Mouse (Mus musculus) stomach, embryonic 15.5 days (tissue): ENCODE data around the gene Gng5. TPM values are rescaled to one million over a fixed set of nuclear protein-coding genes. Genes with fewer than 3 reads are reported as not detected.

ENCODE experiments used
- ATAC-seq: fragments of 200-750 bp; cut with Nextera tagmentation; 2 replicates; pipeline ENCODE4 v1.8.0; 2017; ENCODE audit warnings: low read depth, moderate number of reproducible peaks, moderate TSS enrichment; ENCODE audit not compliant: insufficient read depth, low FRiP score
- H3K27ac ChIP-seq: fragments of 300-500 bp; sonication (generic); 2 replicates; pipeline ENCODE4 v1.5.1; 2015; ENCODE audit warnings: mild to moderate bottlenecking, inconsistent platforms
- H3K27me3 ChIP-seq: fragments of 300-500 bp; sonication (generic); replicated peaks from 2 replicates; pipeline ENCODE4 v1.6.1; 2015; ENCODE audit warnings: inconsistent platforms
- H3K36me3 ChIP-seq: fragments of 300-500 bp; sonication (generic); 2 replicates; pipeline ENCODE4 v1.6.1; 2015; ENCODE audit warnings: inconsistent platforms
- H3K4me1 ChIP-seq: fragments of 300-500 bp; sonication (generic); 2 replicates; pipeline ENCODE4 v1.6.1; 2015; ENCODE audit warnings: inconsistent platforms
- H3K4me2 ChIP-seq: fragments of 300-500 bp; sonication (generic); 2 replicates; pipeline ENCODE4 v1.6.1; 2015; ENCODE audit warnings: mild to moderate bottlenecking, inconsistent platforms
- H3K4me3 ChIP-seq: fragments of 300-500 bp; sonication (generic); replicated peaks from 2 replicates; pipeline ENCODE4 v1.5.1; 2015; ENCODE audit warnings: inconsistent platforms
- H3K9ac ChIP-seq: fragments of 300-500 bp; sonication (generic); 2 replicates; pipeline ENCODE4 v1.6.1; 2015; ENCODE audit warnings: inconsistent platforms
- H3K9me3 ChIP-seq: fragments of 300-500 bp; sonication (generic); 2 replicates; pipeline ENCODE4 v1.6.1; 2016; ENCODE audit warnings: inconsistent platforms
- WGBS: fragments of 180-500 bp; shearing (Covaris S2); methylation state at CpG from one replicate; pipeline ENCODE4 v1.1.7; 2015; 5-methylcytosine and 5-hydroxymethylcytosine counted together
- polyA plus RNA-seq: library from polyadenylated mRNA; unstranded; fragments of >200 nt; fragmentation: Nextera tagmentation; extraction: Ambion mirVana; gene quantifications from 2 replicates; pipeline ENCODE4 v1.2.1, GENCODE M21; 2015

Gene Gng5
- polyA plus RNA-seq, 1 experiment from 2014 or later, result 1,078 TPM

GRCm38 (mm10) chr3:146500003-146500809 is 599 bp downstream of the Gng5 start:
- under 1% methylated on average over 52 of the region's 57 CpGs for WGBS
- no peaks in the 10 kb centered on the region for H3K9me3 ChIP-seq
- peaks cover 14% of the 10 kb centered on the region; the same call in 1 of the 2 replicates for H3K4me1 ChIP-seq
- H3K36me3 ChIP-seq, result no peaks in the 10 kb centered on the region; the same call in 1 of the 2 replicates
- H3K27me3 ChIP-seq, result no peaks in the 10 kb centered on the region
- H3K4me3 ChIP-seq, result peak overlapping the region; percentile 94
- peak overlapping the region; percentile 96 for H3K9ac ChIP-seq
- peak overlapping the region; percentile 71 for H3K4me2 ChIP-seq
- H3K27ac ChIP-seq, result peak overlapping the region; percentile 96
- peak; percentile 64 for ATAC-seq

GRCm38 (mm10) chr3:146500810-146501201 is 1.2 kb downstream of the Gng5 start:
- Histone ChIP-seq H3K9ac (peak overlapping the region; percentile 96; the same call in 1 of the 2 replicates), H3K27me3 (no peaks in the 10 kb centered on the region), H3K4me3 (peak overlapping the region; percentile 94), H3K36me3 (peaks cover 5% of the 10 kb centered on the region), H3K9me3 (no peaks in the 10 kb centered on the region), H3K4me2 (peak overlapping the region; percentile 71), H3K27ac (peak overlapping the region; percentile 96), H3K4me1 (peaks cover 14% of the 10 kb centered on the region; the same call in 1 of the 2 replicates)
- 10% methylated on average over 5 of the region's 5 CpGs for WGBS
- no peak for ATAC-seq

- peak overlapping the region; percentile 96 for H3K27ac ChIP-seq
- peaks cover 10% of the 10 kb centered on the region for H3K36me3 ChIP-seq
- no peaks in the 10 kb centered on the region for H3K27me3 ChIP-seq
- H3K9me3 ChIP-seq, result no peaks in the 10 kb centered on the region
- WGBS, result 30% methylated on average over 5 of the region's 5 CpGs
- H3K4me1 ChIP-seq, result peaks cover 14% of the 10 kb centered on the region; the same call in 1 of the 2 replicates
- no peak overlapping the region for H3K9ac ChIP-seq
- H3K4me3 ChIP-seq, result peak overlapping the region; percentile 94
- H3K4me2 ChIP-seq, result peak overlapping the region; percentile 71
- ATAC-seq, result no peak
Measured at GRCm38 (mm10) chr3:146501601-146502123, 2.1 kb downstream of the Gng5 start.

- H3K4me3 ChIP-seq, result no peak overlapping the region
- 90% methylated on average over 7 of the region's 7 CpGs for WGBS
- H3K4me2 ChIP-seq, result no peak overlapping the region
- peaks cover 7% of the 10 kb centered on the region; the same call in 1 of the 2 replicates for H3K4me1 ChIP-seq
- H3K27ac ChIP-seq, result no peak overlapping the region
- ATAC-seq, result no peak
- H3K9me3 ChIP-seq, result no peaks in the 10 kb centered on the region
- no peak overlapping the region for H3K9ac ChIP-seq
- no peaks in the 10 kb centered on the region for H3K27me3 ChIP-seq
- peaks cover 30% of the 10 kb centered on the region for H3K36me3 ChIP-seq
Measured at GRCm38 (mm10) chr3:146506711-146507110, 7.1 kb downstream of the Gng5 start.

GRCm38 (mm10) chr3:146520226-146520797 is 20.7 kb downstream of the Gng5 start:
- H3K4me1 ChIP-seq, result 0 out of 2 replicates have a peak, but pooled peaks cover 3% of the 10 kb centered on the region
- H3K9me3 ChIP-seq, result no peaks in the 10 kb centered on the region
- peak overlapping the region; percentile 80 for H3K4me3 ChIP-seq
- ATAC-seq, result no peak
- H3K27ac ChIP-seq, result peak overlapping the region; percentile 98
- H3K9ac ChIP-seq, result peak overlapping the region; percentile 65
- 28% methylated on average over 5 of the region's 5 CpGs for WGBS
- H3K36me3 ChIP-seq, result 0 out of 2 replicates have a peak, but pooled peaks cover 10% of the 10 kb centered on the region
- peak overlapping the region; percentile 71 for H3K4me2 ChIP-seq
- H3K27me3 ChIP-seq, result no peaks in the 10 kb centered on the region

GRCm38 (mm10) chr3:146520798-146521651 is 21.4 kb downstream of the Gng5 start, which contains the start of gene Rpf1:
Gene Rpf1, minus strand, starts transcription at chr3:146521429.
- no peaks in the 10 kb centered on the region for H3K27me3 ChIP-seq
- H3K27ac ChIP-seq, result peak within 1 kb of the TSS; percentile 98
- peak within 1 kb of the TSS; percentile 71 for H3K4me2 ChIP-seq
- H3K4me3 ChIP-seq, result peak within 1 kb of the TSS; percentile 80
- no peaks in the 10 kb centered on the region for H3K9me3 ChIP-seq
- under 1% methylated on average over 72 of the region's 82 CpGs for WGBS
- 0 out of 2 replicates have a peak, but pooled peaks cover 3% of the 10 kb centered on the region for H3K4me1 ChIP-seq
- peak within 1 kb of the TSS; percentile 65 for H3K9ac ChIP-seq
- H3K36me3 ChIP-seq, result 0 out of 2 replicates have a peak, but pooled peaks cover 10% of the 10 kb centered on the region
- peak; percentile 96 for ATAC-seq

- WGBS, result 8% methylated on average over 8 of the region's 8 CpGs
- H3K4me1 ChIP-seq, result 0 out of 2 replicates have a peak, but pooled peaks cover 3% of the 10 kb centered on the region
- H3K27me3 ChIP-seq, result no peaks in the 10 kb centered on the region
- 0 out of 2 replicates have a peak, but pooled peaks cover 10% of the 10 kb centered on the region for H3K36me3 ChIP-seq
- no peaks in the 10 kb centered on the region for H3K9me3 ChIP-seq
- ATAC-seq, result no peak
- peak overlapping the region; percentile 80 for H3K4me3 ChIP-seq
- H3K9ac ChIP-seq, result 0 out of 2 replicates have a peak overlapping the region, but pooled peaks have one; percentile 65
- H3K27ac ChIP-seq, result peak overlapping the region; percentile 98
- peak overlapping the region; percentile 71 for H3K4me2 ChIP-seq
Measured at GRCm38 (mm10) chr3:146521652-146522020, 22.0 kb downstream of the Gng5 start.

- H3K36me3 ChIP-seq, result no peaks in the 10 kb centered on the region
- H3K4me2 ChIP-seq, result no peak overlapping the region
- H3K4me1 ChIP-seq, result no peaks in the 10 kb centered on the region
- H3K9ac ChIP-seq, result no peak overlapping the region
- WGBS, result 52% methylated on average over 2 of the region's 2 CpGs
- no peak for ATAC-seq
- H3K27ac ChIP-seq, result no peak overlapping the region
- no peaks in the 10 kb centered on the region for H3K9me3 ChIP-seq
- H3K27me3 ChIP-seq, result no peaks in the 10 kb centered on the region
- H3K4me3 ChIP-seq, result no peak overlapping the region
Measured at GRCm38 (mm10) chr3:146528335-146528734, 28.7 kb downstream of the Gng5 start.

- H3K4me2 ChIP-seq, result no peak overlapping the region
- no peaks in the 10 kb centered on the region for H3K4me1 ChIP-seq
- no peak for ATAC-seq
- no peaks in the 10 kb centered on the region for H3K9me3 ChIP-seq
- no peak overlapping the region for H3K4me3 ChIP-seq
- 61% methylated on average over 6 of the region's 6 CpGs for WGBS
- H3K27ac ChIP-seq, result no peak overlapping the region
- no peaks in the 10 kb centered on the region for H3K27me3 ChIP-seq
- no peaks in the 10 kb centered on the region for H3K36me3 ChIP-seq
- H3K9ac ChIP-seq, result no peak overlapping the region
Measured at GRCm38 (mm10) chr3:146534986-146535385, 35.4 kb downstream of the Gng5 start.

- no peak for ATAC-seq
- 42% methylated on average over 4 of the region's 4 CpGs for WGBS
- no peak overlapping the region for H3K4me3 ChIP-seq
- no peaks in the 10 kb centered on the region for H3K27me3 ChIP-seq
- H3K4me2 ChIP-seq, result no peak overlapping the region
- H3K9me3 ChIP-seq, result no peaks in the 10 kb centered on the region
- no peaks in the 10 kb centered on the region for H3K4me1 ChIP-seq
- H3K36me3 ChIP-seq, result no peaks in the 10 kb centered on the region
- H3K27ac ChIP-seq, result no peak overlapping the region
- no peak overlapping the region for H3K9ac ChIP-seq
Measured at GRCm38 (mm10) chr3:146540521-146541273, 41.1 kb downstream of the Gng5 start.

- Histone ChIP-seq H3K27ac (no peak overlapping the region), H3K4me2 (no peak overlapping the region), H3K36me3 (no peaks in the 10 kb centered on the region), H3K27me3 (no peaks in the 10 kb centered on the region), H3K4me3 (no peak overlapping the region), H3K9me3 (no peaks in the 10 kb centered on the region), H3K9ac (no peak overlapping the region), H3K4me1 (no peaks in the 10 kb centered on the region)
- ATAC-seq, result no peak
- WGBS, result 19% methylated on average over 1 of the region's 1 CpGs
Measured at GRCm38 (mm10) chr3:146543632-146544031, 44.0 kb downstream of the Gng5 start.
